Mouse (Mus musculus): ENCODE data around the gene Cabp7. TPM values are rescaled to one million over a fixed set of nuclear protein-coding genes. Genes with fewer than 3 reads are reported as not detected.
"Not testable (repeated sequence)": the region's sequence is repeated elsewhere in the genome, so short reads cannot be mapped to it uniquely, and the experiment has no call there.

The Cabp7 gene
- polyA plus RNA-seq, 1 experiment from 2014 or later = 2.2 TPM

DNA sequence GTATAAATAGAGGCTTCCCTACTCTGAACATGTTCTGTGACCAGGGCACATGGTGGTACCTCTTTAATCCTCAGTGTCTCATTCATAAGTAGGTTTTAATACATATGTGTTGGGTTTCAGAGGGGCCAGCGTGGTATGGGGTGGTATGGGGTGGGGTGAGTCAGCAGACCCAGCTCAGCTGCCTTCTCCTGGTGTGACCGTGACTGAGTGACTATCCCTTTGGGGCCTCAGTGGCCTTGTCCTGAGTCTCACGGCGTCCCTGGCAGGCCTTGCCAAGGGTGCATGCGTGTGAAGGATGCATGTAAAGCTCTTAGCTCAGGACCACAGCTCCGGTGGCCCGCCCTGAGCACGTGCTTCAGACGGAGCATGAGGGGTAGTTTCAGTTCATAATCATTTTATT lies 26.6 kb downstream of the Cabp7 start:
- Histone ChIP-seq H3K4me1 (peaks cover 5% of the 10 kb centered on the region), H3K27ac (no peak overlapping the region), H3K9ac (no peak overlapping the region), H3K36me3 (replicated peaks) (peaks cover 3% of the 10 kb centered on the region; the same call in 1 of the 2 replicates), H3K4me2 (no peak overlapping the region), H3K27me3 (replicated peaks) (no peaks in the 10 kb centered on the region), H3K4me3 (no peak overlapping the region), H3K9me3 (no peaks in the 10 kb centered on the region)
- ATAC-seq (replicated peaks) = no peak
- 91% methylated on average over 9 of the region's 9 CpGs for WGBS

DNA sequence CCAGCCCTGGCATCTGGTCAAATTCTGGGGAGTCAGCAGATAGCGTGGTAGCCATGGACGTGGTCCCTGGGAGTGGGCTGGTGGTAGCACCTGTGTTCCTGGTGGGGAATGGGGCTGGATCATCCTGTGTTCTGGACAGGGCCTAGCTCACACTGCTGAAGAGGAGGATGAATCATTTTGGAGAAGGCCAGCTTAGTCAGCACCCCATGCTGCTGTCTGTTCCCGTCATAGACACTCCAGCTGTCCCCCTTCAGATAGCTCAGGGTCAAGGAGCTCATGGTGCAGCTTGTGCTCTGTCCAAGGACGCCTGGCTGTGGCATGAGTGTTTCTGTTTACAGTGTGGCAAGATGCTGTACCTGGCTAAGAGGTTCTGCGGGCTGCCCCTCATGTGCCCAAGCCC lies 28.0 kb downstream of the Cabp7 start:
- no peak for ATAC-seq (replicated peaks)

DNA sequence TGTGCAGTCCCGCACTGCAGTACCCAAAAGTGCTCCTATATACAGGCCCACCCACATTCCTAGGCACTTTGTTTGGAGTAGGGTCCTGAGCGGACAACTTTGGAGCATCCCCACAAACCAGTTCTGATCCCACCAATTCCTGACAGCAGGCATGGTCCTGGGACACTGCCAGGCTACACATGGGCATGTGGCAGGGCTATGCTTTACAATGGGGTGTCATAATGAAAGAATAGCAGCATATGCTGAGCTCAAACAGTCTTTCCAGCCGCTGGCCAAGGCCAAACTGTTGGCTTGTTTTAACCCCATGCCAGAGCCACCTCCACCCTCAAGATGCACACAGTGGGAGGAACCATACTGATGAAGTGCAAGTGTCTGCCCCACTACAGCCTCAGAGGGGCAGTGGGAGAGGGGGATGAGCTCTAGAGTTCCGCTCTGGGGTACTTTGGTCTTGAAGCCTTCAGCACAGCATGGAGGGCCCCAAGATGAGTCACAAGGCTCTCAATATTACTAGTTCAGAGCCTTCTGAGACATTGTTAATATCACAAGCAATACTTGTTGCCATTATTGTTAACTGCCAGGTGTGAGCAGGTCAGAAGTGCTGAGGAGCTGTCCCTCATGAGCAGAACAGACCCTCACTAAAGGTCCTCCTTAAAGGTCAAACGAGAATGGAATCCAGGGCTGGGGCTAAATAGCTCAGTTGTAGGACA lies 29.9 kb downstream of the Cabp7 start:
- no peak for ATAC-seq (replicated peaks)
- no peak overlapping the region for H3K4me3 ChIP-seq
- no peaks in the 10 kb centered on the region for H3K27me3 ChIP-seq (replicated peaks)
- no peak overlapping the region for H3K27ac ChIP-seq
- H3K4me2 ChIP-seq = no peak overlapping the region
- peaks cover 5% of the 10 kb centered on the region for H3K4me1 ChIP-seq
- no peaks in the 10 kb centered on the region for H3K9me3 ChIP-seq
- no peaks in the 10 kb centered on the region for H3K36me3 ChIP-seq (replicated peaks)
- no peak overlapping the region for H3K9ac ChIP-seq
- 90% methylated on average over 5 of the region's 5 CpGs for WGBS

More for the DNA sequence above, 28.0 kb downstream of the Cabp7 start:
- H3K9me3 ChIP-seq = no peaks in the 10 kb centered on the region
- H3K9ac ChIP-seq = no peak overlapping the region
- H3K27ac ChIP-seq = no peak overlapping the region
- no peak overlapping the region for H3K4me2 ChIP-seq
- H3K36me3 ChIP-seq (replicated peaks) = no peaks in the 10 kb centered on the region; the same call in 1 of the 2 replicates
- peaks cover 5% of the 10 kb centered on the region for H3K4me1 ChIP-seq
- WGBS = 85% methylated on average over 5 of the region's 5 CpGs
- no peaks in the 10 kb centered on the region for H3K27me3 ChIP-seq (replicated peaks)
- no peak overlapping the region for H3K4me3 ChIP-seq

DNA sequence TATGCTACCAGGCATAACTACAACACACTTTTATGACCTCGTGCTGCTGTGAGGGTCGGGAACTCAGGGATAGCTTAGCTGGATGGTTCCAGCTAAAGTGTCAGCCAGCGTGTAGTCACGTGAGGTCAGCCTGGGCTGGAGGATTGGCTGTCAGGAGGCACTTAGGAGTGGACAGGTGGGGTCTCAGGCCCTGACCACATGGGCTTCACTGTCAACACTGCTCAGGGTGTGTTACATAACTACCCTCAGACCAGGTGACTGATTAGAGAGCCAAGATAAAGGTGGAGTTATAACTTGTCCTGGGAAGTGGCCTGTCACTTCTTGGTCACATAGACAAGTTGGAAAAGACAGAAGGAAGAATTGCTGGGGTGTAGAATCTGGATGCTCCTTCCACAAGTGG lies 31.0 kb downstream of the Cabp7 start:
- Histone ChIP-seq H3K9me3 (no peaks in the 10 kb centered on the region), H3K9ac (no peak overlapping the region), H3K27ac (no peak overlapping the region), H3K4me2 (no peak overlapping the region), H3K36me3 (replicated peaks) (no peaks in the 10 kb centered on the region), H3K4me1 (no peaks in the 10 kb centered on the region), H3K27me3 (replicated peaks) (no peaks in the 10 kb centered on the region), H3K4me3 (no peak overlapping the region)
- WGBS = 88% methylated on average over 4 of the region's 4 CpGs
- no peak for ATAC-seq (replicated peaks)

DNA sequence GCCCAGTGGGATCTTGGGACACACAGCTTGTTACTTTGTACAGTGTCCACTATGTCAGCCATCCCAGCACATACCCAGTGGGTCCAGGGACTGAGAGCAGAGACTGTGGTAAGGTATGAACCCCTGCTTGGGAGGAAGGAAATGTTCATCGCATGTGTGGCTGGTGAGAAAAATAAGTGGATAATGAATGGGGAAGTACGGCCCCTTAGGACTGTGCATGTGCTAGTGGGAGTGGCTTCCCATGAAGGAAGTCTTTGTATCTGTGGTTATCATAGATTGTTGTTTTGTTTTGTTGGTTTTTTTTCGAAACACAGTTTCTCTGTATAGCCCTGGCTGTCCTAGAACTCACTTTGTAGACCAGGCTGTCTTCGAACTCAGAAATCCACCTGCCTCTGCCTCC lies 31.9 kb downstream of the Cabp7 start:
- Histone ChIP-seq H3K4me3 (no peak overlapping the region), H3K4me1 (no peaks in the 10 kb centered on the region), H3K9ac (no peak overlapping the region), H3K36me3 (replicated peaks) (no peaks in the 10 kb centered on the region), H3K4me2 (no peak overlapping the region), H3K27me3 (replicated peaks) (no peaks in the 10 kb centered on the region), H3K9me3 (no peaks in the 10 kb centered on the region), H3K27ac (no peak overlapping the region)
- 88% methylated on average over 4 of the region's 4 CpGs for WGBS
- ATAC-seq (replicated peaks) = no peak

DNA sequence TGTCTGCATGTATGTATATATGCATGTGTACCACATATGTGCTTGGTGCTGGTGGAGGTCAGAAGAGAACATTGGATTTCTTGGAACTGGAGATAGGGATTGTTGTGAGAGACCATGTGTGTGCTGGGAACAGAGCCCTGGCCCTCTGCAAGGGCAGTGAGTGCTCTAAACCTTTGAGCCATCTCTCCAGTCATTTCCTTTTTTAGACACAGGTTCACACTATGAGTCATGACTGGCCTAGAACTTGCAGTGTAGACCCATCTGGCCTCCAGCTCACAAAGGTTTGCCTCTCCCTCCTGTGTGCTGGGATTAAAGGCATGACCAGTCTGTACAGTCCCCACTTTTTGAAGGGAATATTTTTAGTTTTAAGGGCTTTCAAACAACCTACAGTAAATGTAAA lies 33.8 kb downstream of the Cabp7 start:
- no peak overlapping the region for H3K4me3 ChIP-seq
- H3K4me1 ChIP-seq = no peaks in the 10 kb centered on the region
- no peak overlapping the region for H3K9ac ChIP-seq
- no peaks in the 10 kb centered on the region for H3K9me3 ChIP-seq
- no peak for ATAC-seq (replicated peaks)
- no peak overlapping the region for H3K27ac ChIP-seq
- H3K27me3 ChIP-seq (replicated peaks) = no peaks in the 10 kb centered on the region
- no peak overlapping the region for H3K4me2 ChIP-seq
- H3K36me3 ChIP-seq (replicated peaks) = no peaks in the 10 kb centered on the region

DNA sequence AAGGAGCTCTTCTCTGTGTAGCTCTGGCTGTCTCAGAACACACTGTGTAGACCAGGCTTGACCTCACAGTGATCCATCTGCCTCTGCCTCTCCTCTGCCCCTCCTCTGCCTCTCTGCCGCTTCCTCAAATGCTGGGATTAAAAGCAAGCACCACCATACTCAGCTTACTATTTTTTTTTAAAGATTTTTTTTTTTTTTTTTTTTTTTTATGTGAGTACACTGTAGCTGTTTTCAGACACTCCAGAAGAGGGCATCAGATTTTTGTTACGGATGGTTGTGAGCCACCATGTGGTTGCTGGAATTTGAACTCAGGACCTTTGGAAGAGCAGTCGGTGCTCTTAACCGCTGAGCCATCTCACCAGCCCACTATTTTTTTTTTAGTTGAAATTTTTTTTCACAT lies 36.4 kb downstream of the Cabp7 start:
- not testable (repeated sequence) for ATAC-seq (replicated peaks); H3K4me3 ChIP-seq; H3K27ac ChIP-seq; H3K9ac ChIP-seq; H3K9me3 ChIP-seq; H3K4me1 ChIP-seq; H3K4me2 ChIP-seq; H3K27me3 ChIP-seq (replicated peaks); H3K36me3 ChIP-seq (replicated peaks)
- WGBS = 89% methylated on average over 4 of the region's 4 CpGs

DNA sequence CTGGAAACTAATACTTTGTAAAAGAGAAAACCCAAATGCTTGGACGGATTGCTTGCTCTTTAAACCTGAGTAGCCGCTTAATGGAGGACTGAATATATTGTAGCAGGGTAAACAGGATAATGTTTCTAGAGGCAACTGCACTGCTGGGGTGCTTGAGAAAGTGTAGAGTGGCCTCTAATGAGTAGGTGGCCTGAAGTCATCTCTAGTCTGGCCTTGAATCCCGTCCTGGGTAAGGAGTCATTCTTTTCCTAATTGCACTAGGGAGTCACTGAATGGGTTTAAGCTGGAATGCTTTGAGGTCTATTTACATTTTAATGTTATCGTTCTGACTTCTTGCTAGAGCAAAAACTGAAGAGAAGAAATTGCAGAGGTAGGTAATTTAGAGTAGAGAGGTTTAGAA lies 41.4 kb downstream of the Cabp7 start:
- H3K9me3 ChIP-seq = no peaks in the 10 kb centered on the region
- H3K9ac ChIP-seq = peak overlapping the region; percentile 68
- 7% methylated on average over 4 of the region's 4 CpGs for WGBS
- no peak for ATAC-seq (replicated peaks)
- H3K4me1 ChIP-seq = peaks cover 17% of the 10 kb centered on the region
- peak overlapping the region; percentile 96 for H3K4me2 ChIP-seq
- H3K27ac ChIP-seq = no peak overlapping the region
- peak overlapping the region; percentile 98 for H3K4me3 ChIP-seq
- H3K36me3 ChIP-seq (replicated peaks) = peaks cover 12% of the 10 kb centered on the region
- no peaks in the 10 kb centered on the region for H3K27me3 ChIP-seq (replicated peaks)

DNA sequence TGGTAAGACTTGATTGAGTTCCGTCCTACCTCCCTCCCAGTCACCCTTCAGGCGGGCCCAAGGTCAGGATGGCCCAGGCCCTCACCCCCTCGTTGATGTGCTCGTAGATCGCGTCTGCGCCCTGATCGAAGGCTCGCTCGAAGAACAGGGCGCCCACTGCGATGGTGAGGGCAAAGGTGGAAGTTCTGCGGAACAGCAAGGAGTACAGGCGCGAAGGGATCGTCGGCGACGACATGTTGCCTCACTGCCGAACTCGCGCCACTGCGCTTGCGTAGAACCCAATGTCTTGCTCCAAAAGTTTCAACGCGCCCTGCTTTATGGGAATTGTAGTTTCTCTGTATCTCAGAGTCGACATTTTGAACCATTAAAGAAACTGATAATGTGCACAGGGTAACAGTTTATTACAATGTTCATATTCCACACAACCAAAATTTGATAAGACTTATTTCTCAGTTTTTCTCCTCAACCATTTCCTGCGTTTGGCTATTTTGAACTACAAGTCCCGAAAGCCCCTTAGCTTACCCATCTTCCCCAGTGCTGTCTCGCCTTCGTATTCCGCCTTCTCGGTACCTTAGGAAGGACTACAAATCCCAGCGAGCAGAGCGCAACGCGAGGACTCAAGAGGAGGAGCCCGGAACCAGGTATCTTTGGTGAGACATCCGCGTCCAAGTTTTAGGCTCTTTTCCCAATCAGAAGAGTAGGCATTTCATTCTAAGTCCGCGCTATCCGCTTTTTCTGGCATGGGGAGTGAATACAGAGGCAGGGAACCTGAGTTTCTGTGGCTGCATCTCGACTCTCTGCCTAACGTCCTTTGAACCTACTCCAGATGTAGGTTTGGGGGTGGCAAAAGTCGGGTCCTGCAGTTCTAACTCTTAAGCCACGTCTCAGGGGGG lies 42.3 kb downstream of the Cabp7 start, which contains the start of the genes Uqcr10 and Zmat5:
Gene Uqcr10 (minus strand): TSS at position 271 of the 893 bp plus-strand sequence.
Gene Zmat5 (plus strand): TSS at position 607 of the 893 bp plus-strand sequence.
- Histone ChIP-seq H3K36me3 (replicated peaks) (peaks cover 12% of the 10 kb centered on the region), H3K9ac (peak within 1 kb of the TSS; percentile 93), H3K4me2 (peak within 1 kb of the TSS; percentile 96), H3K4me1 (peaks cover 17% of the 10 kb centered on the region), H3K4me3 (peak within 1 kb of the TSS; percentile 98), H3K9me3 (no peaks in the 10 kb centered on the region), H3K27me3 (replicated peaks) (no peaks in the 10 kb centered on the region), H3K27ac (peak within 1 kb of the TSS; percentile 80)
- ATAC-seq (replicated peaks) = peak; percentile 98
- WGBS = under 1% methylated on average over 47 of the region's 47 CpGs

DNA sequence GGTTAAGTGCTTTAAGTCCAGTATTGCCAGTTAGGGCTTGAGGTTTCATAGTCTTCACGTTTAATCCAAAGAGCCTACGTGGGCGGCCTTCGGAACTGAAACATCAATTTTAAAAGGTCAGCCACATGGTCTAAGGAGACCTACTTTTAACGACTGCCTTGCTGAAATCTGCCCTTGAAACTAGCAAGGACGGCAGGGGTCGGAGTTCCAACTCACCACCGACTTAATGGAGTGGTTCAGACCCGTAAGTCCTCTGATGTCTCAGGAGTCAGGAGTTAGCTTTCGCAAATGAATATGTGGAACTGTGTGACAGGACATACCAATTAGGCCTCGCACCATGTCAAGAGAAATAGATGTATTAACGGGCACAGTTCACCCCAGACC lies 42.9 kb downstream of the Cabp7 start:
- Histone ChIP-seq H3K4me2 (peak overlapping the region; percentile 96), H3K36me3 (replicated peaks) (peaks cover 12% of the 10 kb centered on the region), H3K27me3 (replicated peaks) (no peaks in the 10 kb centered on the region), H3K9me3 (no peaks in the 10 kb centered on the region), H3K4me3 (peak overlapping the region; percentile 98), H3K9ac (peak overlapping the region; percentile 93), H3K27ac (peak overlapping the region; percentile 80), H3K4me1 (peaks cover 17% of the 10 kb centered on the region)
- ATAC-seq (replicated peaks) = no peak
- 5% methylated on average over 12 of the region's 12 CpGs for WGBS

DNA sequence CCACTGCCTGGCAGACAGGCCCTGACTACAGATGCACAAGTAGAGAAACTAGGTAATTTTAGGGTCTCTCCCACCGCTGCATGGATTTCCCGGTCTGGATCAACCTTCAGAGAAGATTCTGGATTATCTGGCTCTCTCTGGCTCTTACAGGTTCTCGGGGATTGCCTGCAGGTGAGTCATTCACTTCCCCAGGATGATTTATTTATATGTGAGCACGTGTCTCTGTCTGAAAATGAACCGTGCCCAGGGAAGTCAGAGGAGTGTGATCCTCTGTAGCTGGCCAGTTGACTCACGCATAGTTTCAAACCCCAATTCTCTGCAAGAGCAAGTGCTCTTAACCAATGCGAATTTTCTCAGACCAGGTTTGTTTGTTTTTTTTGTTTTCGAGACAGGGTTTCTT lies 45.9 kb downstream of the Cabp7 start:
- 88% methylated on average over 8 of the region's 8 CpGs for WGBS
- H3K36me3 ChIP-seq (replicated peaks) = peaks cover 12% of the 10 kb centered on the region
- no peak overlapping the region for H3K9ac ChIP-seq
- no peaks in the 10 kb centered on the region for H3K27me3 ChIP-seq (replicated peaks)
- H3K27ac ChIP-seq = no peak overlapping the region
- no peak for ATAC-seq (replicated peaks)
- H3K4me3 ChIP-seq = no peak overlapping the region
- H3K9me3 ChIP-seq = no peaks in the 10 kb centered on the region
- peaks cover 17% of the 10 kb centered on the region for H3K4me1 ChIP-seq
- H3K4me2 ChIP-seq = no peak overlapping the region

DNA sequence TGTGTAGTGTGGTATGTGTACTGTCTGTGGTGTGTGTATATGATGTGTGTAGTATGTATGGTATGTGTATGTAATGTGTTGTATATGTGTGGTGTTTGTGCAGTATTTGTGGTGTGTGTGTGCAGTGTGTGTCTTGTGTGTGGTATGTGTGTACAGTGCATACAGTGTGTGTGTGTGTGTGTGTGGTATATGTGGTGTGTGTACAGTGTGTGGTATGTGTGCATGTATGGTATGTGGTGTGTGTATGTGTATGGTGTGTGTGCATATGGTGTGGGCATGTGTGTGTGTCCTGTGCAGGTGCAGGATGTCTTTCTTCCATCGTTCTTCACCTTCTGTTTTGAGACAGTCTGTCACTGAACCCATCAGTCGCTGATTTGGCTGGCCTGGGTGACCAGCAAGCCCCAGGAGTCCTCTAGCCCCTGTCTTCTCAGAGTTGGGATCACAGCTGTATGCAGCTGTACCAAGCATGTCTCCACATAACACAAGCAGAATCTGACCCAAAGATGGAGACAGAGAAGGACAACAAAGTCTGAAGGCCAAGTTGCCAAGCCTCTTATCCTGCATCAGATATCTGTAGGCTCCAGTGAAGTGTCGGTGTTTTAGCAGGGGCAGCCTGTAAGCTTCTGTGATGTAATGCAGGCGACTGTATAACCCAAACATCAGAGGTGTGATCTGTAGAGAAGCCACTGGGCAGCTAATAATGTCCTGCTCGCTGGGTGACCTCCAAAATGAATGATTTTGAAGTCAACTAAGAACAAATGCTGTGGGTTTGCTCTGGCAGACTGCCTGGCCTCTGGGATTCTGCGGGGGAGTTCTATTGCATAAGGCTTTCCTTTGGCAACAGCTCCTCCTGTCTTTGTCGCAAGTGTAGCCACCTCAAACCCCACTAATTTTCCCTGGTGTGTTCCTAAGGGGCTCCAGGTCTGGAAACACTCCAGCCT lies 49.3 kb downstream of the Cabp7 start:
- Histone ChIP-seq H3K36me3 (replicated peaks) (peaks cover 12% of the 10 kb centered on the region), H3K9ac (no peak overlapping the region), H3K27me3 (replicated peaks) (no peaks in the 10 kb centered on the region), H3K27ac (no peak overlapping the region), H3K4me2 (no peak overlapping the region), H3K4me3 (no peak overlapping the region), H3K4me1 (no peaks in the 10 kb centered on the region), H3K9me3 (no peaks in the 10 kb centered on the region)
- no peak for ATAC-seq (replicated peaks)
- WGBS = 62% methylated on average over 7 of the region's 7 CpGs
